Mouse (Mus musculus) cerebellum, postnatal 36 days (tissue): ENCODE data around the gene Adamtsl4.
A peak's percentile ranks its signal among the peaks of the same experiment; 100 is the strongest.
"Not testable (repeated sequence)": the region's sequence is repeated elsewhere in the genome, so short reads cannot be mapped to it uniquely, and the experiment has no call there.

Source experiments
- DNase-seq, 2 experiments: peaks; one replicate each; pipeline ENCODE4 v3.0.0; 2021 to 2022; ENCODE audit warnings: mixed read lengths in 2 of 2

Adamtsl4 gene

DNA sequence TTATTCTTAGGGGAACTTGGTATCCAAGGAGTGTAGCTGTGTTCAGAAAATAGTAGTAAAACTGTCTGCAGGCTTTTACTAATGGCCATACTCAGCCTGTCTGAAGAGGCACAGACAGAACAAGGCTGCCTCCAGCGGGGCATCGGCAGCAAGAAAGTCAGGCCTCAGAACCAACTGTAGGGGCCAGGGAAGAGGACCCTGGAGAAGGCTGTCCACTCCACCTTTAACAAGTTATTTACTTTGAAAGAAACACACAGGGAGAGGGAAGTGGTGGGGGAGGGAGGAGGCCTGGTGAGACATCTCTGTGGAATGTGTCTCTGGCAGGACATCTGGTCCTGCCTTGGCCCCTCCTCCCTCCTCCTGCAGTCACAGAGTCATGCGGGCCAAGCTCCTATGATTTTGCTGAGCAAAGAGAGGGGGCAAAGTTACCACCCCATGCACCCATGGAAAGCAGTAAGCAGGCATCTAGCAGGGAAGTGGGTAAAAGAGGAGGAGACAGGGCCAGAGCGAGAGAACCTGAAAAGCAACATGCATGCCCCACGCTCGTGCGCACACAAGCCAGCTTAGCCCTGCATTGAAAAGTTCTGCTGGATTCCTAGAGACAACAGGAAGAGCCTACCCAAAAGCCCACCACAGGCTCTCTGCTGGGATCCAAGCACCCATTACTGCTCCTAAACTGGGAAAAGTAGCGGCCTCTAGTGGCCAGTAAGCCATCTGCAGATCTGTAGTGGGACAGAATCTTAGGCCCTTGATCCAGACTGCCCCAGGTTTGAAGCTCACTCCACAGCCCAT lies 12.2 kb downstream of the Adamtsl4 start:
- DNase-seq: peak; percentile 69 to 74

DNA sequence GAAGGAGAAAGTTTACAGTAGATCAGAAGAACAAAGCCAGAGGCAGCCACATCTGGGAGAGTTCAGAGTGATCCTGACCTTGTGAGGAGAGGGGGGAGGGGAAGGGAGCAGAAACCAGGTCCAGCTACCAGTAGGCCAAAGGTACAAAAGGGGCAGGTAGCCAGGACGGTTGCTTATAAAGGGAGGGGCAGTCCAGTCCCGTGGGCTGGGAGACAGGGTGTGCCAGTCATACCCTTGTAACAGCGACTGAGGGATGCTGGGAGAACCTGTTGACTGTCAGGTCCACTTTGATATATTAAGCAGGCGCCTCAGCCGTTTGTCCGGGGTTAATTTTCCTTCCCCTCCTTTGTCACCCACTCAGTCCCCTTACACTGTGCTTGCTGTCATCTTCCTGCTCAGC lies 12.9 kb downstream of the Adamtsl4 start:
- DNase-seq: no peak

DNA sequence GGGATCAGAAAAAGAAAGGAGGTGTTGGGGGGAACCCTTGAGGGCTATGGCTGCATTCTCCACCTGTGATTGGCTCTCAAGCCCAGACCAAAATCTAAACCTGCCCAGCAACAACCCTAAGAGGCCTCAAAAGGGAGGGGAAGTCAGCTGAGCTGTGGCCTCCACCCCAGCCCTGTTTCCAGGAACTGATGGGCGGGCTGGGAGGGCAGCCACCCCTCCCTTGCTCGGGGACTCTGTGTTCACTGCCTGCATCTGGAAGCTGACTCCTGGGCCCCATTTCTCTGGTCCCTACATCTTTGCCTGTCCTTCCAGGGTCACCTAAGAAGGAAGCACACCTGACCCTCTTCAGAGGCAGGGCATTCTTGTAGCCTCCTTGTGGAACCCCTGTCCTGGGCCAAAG lies 13.5 kb downstream of the Adamtsl4 start:
- no peak for DNase-seq

DNA sequence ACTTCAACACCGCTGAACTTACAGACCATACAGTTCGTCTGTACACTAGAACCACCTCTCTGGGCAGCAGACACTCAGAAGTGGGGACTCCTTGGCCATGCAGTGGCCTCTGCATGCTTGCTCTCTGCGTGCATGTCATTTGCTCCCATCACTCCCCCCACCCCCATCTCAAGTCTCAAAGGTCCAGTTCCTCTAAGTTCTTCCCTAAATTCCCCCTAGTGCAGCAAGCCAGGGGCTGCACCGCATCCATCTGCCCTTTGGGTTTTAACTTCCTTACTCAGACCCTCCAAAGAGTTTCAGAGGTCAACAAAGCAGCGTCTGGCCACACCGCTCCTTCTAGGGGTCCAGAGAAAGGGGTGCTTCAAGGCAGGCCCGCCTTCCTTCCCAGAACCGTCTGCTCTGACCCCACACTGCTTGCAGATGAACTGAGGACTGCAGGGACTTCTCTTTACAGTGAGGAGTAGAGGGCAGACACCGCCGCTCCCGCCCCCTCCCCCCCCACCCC lies 14.0 kb downstream of the Adamtsl4 start:
- DNase-seq: no peak

DNA sequence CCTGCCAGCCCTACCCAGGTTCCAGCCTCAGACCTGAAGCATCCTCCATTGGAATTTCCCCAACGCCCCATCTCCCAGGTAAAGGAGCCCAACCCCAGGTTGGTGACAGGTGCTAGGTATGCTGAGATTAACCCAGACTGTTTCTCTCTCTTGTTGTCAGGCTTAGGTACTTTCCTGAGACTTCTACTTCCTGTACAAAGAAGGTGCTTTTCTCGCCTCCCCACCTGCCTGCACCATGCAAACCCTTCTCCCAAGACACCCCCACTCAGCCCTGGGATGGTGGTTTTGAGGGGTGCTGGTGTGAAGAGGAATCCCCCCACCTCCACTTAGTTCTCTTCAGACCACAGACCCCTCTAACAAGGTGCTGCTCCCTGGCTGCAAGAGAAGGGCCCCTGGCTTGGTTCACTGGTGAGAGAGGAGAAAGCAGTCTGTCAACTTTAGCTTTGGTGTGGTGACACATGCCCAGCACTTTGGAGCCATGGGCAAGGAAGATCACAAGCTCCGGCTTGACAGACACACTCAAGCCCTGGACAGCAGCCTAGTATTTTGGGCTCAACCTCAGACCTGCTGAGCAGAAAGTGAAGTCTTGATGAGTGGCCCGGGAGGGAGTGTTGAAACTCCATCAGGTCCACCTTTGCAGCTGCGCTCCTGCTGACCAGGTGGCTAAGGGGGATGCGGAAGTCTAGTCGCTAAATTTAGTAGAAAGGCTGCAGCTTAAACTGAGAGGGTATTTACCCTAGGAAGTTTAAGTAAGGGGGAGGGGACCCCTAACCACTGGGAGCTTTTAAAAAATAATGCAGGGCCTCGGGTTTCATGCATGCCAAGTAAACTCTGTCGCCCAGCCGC lies 14.6 kb downstream of the Adamtsl4 start:
- DNase-seq: no peak

DNA sequence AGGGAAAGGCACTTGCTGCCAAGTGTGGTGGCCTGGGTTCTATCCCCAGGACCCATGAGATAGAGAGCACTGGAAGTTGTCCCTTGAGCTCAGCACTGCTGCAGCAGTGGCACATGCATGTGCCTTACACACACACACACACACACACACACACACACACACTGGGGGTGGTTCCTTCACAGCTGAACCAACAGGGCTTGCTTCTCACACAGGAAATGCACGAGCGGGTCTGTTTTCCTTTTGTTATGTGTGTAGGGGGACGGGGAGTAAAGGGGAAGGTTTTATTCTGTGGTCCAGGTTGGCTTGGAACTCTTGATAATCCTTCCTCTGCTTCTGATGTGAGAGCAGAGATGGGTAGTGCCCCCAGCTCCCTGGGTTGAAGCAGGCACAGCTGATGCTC lies 15.3 kb downstream of the Adamtsl4 start:
- no peak for DNase-seq

DNA sequence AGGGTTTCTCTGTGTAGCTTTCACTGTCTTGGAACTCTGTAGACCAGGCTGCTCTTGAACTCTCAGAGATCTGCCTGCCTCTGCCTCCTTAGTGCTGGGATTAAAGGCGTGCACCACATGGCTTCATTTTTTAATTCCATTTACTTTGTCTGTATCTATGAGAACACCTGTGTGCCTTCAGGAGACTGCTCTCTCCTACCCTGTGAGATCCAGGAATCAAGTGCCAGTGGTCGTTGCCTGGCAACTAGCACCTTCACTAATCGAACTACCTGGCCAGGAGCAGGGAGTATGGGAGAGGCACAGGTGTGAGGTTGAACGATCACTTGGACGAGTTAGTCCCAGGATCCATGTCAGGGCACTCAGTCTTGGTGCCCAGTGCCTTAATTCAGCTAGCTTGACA lies 16.5 kb downstream of the Adamtsl4 start:
- no peak for DNase-seq

DNA sequence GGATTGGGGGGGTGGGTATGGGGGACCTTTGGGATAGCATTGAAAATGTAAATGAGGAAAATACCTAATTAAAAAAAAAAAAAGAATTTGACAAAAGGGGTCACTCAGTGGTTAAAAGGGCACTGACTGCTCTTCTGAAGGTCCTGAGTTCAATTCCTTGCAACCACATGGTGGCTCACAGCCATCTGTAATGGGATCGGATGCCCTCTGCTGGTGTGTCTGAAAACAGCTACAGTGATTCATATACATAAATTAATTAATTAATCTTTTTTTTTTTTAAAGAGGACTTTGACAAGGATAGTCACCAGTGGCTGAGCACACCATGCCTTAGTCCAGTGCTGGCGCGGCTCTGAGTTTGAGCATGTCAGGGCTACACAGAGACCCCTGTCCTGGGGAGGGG lies 17.3 kb downstream of the Adamtsl4 start:
- not testable (repeated sequence) for DNase-seq

DNA sequence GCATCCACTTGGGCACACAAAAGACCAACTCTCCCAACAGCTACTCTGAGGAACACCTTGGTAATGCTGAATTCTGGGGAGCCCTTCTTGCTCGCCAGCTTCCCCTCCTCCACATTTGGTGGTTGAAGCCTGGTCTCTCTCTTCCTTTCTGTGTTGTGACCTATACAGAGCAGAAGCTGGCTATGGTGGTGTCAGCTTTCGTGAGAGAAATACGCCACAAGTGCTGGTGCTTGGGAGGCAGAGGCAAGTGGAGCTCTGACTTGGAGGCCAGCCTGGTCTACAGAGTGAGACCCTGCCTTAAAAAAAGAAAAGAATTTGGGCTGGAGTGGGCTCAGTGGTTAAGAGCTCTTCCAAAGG lies 18.4 kb downstream of the Adamtsl4 start:
- no peak for DNase-seq

DNA sequence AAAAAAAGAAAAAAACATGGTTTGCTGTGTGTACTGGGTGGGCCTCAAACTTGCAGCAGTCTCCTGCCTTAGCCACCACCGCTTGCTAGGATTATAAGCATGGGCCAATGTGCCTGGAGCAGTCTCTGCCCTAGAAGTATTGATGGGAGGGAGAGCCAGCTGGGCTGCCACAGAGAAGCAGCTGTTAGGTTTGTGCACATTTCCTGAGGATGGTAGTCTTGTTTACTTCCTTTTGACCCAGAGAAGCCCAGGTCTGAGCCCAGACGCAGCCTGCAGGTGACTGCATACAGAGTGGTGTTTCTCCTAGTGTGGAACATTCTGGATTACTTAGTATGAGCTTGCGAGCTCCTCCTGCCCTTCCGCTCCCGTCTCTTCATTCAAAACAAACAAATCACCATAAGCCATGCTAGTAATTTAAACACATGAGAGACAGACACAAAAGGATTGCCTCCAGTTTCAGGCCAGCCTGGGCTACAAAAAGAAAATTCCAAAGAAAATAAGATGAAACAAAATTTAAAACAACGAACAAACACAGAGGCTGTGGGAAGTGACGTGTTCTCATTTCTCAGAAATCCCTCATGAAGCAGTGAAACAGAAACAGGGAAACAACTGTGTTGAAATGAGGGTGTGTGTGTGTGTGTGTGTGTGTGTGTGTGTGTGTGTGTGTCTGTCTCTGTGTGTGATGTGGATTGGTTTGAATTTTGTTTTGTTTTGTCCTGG lies 19.0 kb downstream of the Adamtsl4 start:
- DNase-seq: no peak

DNA sequence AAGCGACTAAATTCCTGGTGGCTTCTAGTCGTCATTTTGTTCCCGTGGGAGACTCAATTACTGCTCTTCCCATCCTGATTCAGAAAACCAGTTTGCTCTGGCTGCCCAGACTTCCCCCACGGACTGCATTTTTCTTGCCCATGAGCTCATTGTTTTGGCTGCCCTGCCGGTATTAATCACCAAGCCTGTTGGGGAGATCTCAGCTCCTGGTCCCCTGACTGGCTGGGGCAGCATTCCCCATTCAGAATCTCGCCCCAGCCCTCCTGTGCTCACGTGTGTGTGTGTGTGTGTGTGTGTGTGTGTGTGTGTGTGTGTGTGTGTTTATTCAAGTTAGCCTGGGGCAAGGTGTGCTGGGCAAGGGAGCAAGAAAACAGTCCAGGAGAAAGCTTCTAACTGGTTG lies 19.7 kb downstream of the Adamtsl4 start:
- DNase-seq: peak; percentile 31 to 43

DNA sequence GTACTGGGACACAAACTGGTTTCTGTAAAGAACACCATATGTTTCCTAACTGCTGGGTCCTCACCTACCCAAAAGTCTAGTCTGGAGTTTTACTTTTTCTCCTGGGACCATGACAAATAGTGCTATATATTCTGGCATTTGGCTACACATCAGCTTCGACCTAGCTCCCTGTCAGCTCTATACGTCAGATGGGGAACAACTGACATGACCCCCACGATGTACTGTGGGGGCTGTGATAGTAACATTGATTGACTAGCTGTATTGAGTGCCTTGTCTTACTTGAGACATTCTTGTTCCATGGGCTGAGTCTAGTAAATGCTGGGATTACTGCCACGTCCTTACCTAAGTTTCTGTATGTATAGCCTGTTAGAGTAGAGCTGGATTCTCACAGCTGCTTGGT lies 20.2 kb downstream of the Adamtsl4 start:
- no peak for DNase-seq

DNA sequence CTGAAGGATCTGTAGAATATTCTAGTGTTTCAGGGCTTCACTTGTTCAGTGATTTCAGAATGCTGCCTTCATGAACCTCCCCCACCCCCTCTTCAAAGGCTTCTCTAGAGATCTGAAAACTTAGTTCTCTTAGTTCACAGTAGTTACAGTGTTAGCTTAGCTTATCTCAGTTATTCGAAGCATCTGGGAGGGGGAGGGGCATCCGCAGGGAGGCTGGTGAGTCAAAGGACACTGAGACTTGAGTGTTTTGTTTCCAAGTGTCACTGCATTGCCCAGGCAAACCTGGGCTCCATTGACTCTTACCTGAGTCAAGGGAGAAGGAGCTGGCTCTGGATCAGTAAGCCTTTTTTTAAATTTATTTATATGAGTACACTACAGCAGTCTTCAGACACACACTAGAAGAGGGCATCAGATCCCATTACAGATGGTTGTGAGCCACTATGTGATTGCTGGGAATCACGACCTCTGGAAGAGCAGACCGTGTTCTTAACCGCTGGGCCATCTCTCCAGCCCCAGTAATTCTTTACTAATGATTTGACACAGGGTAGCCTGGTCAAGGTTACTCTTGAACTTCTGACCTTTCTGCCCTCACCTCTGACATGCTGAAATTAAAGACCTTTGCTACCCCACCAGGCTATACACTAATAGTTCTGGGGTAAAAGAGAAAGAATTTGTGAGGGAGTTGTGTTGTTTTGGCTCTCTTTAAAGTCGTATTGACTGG lies 21.4 kb downstream of the Adamtsl4 start:
- no peak for DNase-seq

DNA sequence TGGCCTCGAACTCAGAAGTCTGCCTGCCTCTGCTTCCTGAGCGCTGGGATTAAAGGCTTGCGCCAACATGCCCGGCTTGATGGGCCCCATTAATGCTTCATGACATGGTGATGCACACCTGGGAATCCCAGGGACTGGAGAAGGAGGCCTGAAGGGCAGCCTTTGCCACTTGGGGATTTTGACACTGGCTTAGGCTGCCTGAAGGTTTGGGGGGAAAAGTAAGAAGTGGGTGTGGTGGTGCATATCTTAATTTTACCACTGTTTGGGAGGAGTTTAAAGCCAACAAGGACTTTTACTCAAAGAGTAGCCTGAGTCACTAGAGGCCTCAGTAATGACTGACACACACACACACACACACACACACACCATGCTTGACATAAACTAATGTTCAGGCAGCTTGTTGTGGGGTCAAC lies 22.8 kb downstream of the Adamtsl4 start:
- no peak for DNase-seq

DNA sequence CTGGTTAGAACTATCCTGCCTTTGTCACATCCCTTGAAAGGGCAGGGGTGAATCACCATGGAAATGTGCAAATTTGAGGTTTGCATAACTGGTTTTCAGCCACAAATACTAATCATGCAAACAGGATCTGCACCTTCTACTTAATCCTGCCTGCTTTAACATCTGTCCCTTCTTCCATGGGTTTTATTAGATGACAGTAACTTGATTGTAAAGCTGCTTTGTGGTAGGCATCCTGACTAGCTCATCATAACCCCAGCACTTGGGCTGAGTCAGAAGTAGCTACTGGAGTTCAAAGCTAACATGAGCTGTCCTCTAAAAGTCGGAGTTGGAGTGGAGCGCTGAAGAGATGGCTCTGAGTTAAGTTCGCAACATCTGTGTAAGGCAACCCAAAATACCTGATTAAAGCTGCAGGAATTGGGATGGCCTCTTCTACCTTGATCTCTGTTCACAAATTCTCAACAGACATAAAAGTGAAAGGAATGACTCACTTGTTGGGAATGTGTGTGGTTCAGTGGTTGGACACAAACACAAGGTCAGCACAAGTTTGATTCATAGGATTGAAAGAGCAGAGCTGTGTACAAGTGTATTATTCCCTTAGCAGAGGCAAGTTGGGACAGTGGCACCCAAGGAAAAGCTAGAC lies 23.6 kb downstream of the Adamtsl4 start:
- DNase-seq: no peak

DNA sequence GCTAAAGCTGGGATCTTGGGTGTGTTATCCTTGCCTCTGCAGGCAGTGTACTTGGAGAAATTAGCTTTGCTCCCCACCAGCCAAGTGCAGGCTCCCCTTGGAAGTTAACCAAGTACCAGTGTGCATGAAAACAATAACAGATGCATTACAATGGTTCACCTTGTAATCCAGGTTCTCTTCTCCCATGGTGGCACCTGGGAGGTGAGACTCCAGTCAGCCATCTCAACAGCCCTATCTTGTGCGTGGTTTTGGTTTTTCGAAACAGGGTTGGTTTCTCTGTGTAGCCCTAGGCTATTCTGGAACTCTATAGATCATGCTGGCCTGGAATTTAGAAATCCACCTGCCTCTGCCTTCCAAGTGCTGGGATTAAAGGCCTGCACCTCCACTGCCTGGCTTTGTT lies 24.2 kb downstream of the Adamtsl4 start:
- DNase-seq: no peak

DNA sequence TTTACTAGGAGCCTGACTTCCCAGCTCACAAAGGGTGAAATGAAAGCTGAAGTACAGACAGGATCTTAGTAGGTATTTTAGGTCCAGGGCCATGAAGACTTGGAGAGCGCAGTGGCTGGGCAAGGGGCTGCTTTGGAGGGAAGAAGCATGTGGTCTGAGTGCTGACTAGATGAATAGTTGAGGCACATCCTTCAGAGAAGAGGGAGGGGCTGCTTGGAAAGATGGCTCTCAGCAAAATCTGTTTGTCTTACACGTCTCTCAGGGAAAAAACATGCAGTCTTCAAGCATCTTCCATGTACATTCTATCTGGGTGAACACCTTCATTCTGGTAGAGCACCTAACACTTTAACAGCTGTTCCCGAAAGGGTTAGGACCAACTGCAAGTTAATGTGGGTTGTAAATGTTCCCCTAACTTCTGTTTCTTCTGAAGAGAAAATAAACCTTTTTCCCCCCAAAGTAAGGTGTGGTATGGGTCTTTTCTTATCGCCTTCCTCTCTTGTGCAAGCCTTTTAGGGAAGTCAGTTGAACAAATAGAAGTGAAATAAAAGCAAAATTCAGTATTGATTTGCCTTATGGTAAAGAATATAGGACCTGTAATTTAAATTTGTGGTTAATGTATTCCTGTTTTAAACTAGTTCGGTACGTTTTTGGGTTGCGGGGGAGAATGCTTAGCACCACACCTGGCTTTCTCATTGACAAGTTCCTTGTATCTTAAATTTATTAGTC lies 24.8 kb downstream of the Adamtsl4 start:
- DNase-seq: no peak

DNA sequence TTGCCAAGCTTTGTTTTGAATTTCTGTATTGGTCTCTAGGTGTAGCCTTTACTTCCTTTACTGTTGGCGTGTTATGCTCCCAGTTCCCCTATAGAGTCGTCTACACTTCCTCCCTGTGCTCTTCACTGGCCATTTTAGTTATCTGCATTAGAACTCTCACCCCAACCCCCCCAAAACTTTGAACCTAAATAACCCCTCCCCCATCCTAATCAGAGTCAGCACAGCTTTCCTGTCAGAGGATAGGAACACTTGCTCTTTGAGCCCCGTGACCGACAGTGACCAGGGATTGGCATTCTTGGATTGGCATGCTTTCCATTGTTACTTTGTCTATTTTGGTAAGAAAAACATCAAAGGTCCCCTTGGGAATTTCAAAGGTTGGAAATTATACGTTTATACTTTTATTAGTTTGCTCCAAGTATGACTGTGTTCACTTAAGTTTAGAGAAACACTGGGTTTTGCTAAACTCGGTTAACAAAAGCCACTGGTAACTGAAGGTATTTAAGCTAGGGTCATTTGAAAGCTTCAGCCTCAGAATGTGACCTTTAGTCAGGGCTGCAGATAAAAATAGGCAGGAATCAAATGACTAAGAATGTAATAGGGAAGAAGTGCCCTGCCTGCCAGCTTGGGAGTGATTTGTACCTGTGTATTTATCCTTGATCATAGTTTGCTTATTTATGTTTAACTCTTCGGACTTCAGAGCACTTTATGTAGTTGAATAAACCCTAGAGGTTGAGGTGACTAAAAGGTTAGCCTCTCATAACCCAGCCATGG lies 25.6 kb downstream of the Adamtsl4 start:
- DNase-seq: no peak

DNA sequence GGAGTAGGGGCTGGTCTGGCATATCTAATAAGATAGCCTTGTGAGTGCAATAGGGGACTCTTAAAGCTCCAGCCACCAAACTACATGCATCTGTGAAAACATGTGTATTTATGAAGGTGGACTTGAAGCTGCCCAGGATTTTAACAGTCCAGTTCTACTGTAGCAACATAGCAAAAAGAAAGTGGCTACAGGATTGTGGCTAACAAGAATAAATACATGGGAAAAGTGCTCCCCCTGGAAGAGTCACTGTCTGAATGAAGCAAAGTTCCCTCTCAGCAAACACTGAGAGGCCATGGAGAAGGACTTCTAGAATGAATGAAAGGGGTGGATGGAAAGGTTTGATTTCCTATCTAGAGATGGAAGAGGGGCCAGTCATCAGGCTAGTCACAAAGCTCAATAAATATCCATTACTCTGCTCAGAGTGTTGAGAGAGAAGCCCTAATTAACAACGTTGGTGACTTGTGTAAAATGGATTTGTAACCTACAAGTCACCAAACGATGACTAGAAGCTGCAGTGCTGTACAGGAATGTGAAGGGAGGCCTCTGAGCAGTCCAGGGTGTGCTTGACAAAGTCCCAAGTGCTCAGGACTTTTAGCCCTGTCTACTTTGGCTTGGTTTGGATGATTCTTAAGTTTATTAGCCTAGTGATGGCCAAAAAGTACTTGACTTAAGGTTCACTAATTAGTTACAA lies 26.8 kb downstream of the Adamtsl4 start:
- no peak for DNase-seq

DNA sequence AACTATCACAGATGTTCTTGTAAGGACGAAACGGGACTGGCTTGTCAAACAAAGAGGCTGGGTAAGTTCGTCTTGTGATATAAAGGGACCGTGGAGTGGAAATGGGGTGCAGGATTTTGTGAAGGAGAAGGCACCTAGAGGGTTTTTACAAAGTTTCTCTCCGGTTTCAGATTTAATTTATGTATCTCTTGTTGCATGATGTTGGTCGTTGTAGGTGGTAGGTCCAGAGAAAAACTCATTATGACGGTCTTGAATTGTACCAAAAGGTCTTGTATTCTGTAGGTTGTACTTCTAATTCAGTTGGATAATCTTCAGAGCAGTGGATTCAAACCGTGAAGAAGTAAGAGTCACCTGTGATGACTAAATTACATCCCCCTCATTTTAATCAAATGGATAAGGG lies 27.8 kb downstream of the Adamtsl4 start:
- no peak for DNase-seq
